Mouse (Mus musculus) gastrocnemius, postnatal 36 days (tissue): ENCODE data around the gene Dnaja4. TPM values are rescaled to one million over a fixed set of nuclear protein-coding genes. Genes with fewer than 3 reads are reported as not detected.

Experiments
- DNase-seq, 2 experiments: peaks; one replicate each; pipeline ENCODE4 v3.0.0; 2022
- intact Hi-C: fragments of 180-260 bp; cut with DNase I; formaldehyde crosslinking; loops from one replicate; pipeline ENCODE4 v1.15.1; 2025
- total RNA-seq, 2 experiments: library from RNA; stranded (reverse); gene quantifications; 2 replicates each; pipeline ENCODE4 v1.2.3; 2021

Dnaja4 gene
- total RNA-seq, 2 experiments from 2014 or later, result 52.8 to 57.2 TPM

DNA sequence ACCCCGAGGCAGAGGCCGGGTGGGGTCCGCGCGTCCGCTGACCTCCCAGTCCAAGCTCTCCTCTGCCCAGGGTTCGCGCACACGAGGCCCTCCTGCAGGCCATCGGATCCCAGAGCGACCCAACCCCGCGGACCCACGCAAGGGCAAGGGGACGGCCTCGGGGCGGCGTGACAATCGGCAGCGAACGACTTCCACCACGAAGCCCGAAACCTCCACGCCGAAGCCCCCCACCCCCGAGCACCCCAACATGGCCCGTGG is 343 bp downstream of the Dnaja4 start:
- intact Hi-C loops, result no loop called here
- no peak for DNase-seq

DNA sequence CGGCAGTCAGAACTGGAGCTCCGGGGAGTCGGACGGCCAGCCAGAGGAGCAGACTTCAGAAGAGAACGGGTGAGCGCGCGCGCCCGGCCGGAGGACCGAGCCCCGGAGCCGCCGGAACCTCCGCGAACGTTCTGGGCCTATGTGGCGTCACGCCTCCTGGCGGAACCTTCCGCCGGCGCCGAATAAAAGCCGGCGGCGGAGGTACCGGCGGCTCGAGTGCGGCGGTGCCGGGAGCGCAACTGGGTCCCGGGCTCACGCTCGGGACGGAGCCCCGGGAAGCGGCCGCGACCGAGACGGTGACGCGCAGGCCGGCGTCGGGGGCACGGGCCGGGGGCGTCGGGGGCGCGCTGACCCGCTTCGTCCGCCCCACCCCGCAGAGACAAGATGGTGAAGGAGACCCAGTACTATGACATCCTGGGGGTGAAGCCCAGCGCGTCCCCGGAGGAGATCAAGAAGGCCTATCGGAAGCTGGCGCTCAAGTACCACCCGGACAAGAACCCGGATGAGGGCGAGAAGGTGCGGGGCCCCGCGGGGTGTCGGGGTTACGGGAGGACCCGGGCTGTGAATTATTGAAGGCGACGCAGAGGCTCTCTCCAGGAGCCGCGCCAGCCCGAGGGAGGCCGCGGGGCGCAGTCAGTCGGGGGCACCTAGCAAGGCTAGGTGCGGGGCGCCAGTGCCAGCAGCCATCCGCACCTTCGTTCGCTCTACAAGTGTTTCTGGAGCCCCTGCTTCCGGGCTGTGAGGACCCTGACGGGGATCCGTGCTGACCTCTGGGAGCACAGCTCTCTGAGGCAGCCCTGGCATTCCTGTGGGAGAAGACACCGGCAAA is 886 bp downstream of the Dnaja4 start:
- intact Hi-C loops, result no loop called here
- peak; percentile 72 to 77 for DNase-seq

DNA sequence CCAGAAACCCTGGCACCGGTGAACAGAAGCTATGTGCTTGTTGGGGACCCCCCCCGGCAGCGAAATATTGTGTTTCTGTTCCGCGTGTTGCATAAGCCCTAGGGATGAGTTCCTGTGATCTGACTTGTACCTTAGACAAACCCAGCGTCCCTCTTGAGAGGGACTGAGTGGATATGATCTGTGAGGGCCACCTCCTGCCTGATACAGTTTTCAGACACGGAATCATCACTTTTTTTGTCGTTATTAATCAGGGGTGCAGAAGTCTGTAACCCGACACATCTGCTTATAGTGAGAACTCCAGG is 1.5 kb downstream of the Dnaja4 start:
- no peak for DNase-seq
- intact Hi-C loops, result no loop called here

DNA sequence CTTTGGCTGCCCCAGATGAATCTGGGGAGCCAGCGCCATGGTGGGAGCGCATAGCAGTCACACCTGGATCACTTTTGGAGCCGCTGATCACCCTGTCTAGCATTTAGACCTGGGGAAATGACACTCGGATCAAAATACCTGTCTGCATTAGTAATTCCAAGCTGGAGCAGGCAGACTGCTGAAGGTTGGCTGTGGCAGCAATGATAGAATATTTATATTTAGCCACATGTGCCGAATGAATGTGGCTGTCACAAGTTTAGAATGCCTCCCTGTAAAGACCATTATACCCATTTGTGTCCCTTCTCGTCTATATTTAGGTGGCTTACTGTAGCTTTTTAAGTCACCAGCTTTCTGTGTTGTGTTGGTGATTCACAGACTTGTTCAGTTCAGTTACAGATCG is 2.1 kb downstream of the Dnaja4 start:
- DNase-seq, result no peak
- intact Hi-C loops, result no loop called here

DNA sequence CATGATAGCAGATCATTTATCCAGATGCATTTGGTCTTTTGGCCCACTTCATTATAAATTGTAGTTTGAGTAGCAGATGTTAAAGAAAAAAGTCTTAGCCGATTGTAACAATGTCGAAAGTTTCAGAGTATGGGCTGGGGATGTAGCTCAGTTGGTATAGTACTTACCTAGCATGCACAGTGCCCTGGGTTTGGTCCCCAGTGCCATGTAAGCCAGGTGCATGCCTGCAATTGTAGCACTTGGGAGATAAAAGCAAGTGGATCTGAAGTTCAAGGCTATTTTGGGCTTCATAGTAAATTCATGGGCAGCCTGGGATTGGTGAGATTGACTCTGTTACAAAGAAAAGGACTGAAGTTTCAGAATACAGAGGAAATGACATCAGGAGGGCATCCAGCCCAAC is 3.9 kb downstream of the Dnaja4 start:
- intact Hi-C loops, result no loop called here
- DNase-seq, result no peak

DNA sequence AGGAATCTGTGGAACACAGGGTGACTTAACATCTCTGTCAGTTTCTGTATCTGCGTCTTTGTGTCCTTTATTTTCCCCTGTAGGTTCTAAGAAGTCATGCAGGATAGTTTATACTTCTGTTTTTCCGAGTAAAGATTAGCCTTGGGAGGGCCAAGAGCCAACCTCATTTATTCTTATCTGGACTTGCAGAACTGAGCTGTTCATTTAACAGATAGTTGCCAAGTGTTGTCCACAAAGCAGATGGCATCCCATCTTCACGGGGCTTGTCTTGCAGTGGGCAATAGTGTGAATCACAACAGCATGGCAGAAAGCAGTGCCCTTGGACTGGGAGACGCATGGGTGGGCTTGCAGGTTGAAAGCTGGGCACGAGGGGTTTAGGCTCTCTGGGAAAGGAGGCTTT is 5.7 kb downstream of the Dnaja4 start:
- DNase-seq, result no peak
- intact Hi-C loops, result no loop called here

DNA sequence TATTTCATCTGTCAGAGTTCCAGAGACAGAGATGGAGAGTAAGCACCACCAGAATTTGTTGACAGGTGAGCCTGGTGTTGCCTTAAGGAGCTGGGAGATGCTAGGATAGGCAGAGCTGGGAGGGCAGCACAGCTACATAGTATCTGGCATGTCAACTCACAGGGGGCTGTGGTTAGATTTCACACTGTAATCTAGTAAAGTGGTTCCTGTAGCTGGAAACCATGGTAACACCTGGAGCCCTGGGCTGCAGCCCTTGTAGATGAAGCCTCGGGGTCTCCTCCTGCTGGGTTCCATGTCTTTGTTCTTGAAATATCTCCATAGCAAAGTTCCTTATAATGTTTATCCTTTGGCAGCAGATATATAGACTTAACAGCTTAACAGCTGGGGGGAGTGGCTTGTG is 6.9 kb downstream of the Dnaja4 start:
- intact Hi-C loops, result no loop called here

DNA sequence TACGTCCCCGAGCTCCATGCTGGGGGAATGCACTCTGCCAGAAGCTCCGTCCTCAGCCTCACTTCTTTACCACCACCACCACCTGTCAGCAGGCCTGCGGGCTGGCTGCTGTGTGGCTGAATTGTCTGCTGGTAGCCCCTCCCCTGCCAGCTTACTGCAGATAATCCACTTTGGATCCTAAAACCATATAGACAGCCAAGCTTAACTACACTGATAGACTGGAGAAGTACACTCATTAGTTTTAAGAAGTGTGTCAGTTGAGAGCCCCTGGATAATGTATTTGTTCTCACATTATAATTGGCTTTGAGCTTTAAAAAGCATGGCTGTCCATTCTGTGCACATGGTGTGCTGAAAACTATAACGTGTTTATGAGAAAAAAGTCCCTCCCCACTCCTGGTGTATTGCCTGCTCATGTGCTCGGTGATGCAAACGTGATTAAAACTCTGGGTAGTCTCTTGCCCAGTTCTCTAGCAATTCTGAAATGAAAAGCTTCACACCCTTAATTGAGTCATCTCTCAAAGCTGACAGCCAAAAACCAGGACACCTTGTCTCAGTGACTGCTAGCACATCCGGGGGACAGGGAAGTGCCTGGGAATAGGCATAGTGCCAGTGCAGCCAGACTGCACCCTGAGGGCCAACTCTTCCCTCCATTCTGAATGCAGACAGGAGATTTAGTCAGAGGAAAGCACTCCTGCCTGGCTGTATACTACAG is 8.8 kb downstream of the Dnaja4 start:
- no peak for DNase-seq
- intact Hi-C loops, result no loop called here

More for the DNA sequence above, 6.9 kb downstream of the Dnaja4 start:
- no peak for DNase-seq

DNA sequence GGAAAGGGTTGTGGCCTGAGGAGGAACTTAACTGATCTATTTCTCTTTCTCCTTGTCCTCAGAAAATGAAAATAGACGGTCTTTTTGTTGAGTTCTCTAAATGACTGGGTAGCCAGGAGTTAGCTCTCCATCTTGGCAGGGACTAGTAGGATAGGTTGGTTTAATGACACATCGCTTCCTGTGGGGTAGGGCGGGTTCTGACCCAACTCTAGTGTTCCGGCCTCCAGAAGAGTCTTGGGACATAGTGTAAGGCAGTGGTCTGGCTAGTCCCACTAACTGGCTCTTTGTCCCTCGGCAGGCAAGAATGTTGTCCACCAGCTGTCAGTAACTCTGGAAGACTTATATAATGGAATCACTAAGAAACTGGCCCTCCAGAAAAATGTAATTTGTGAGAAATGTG is 9.4 kb downstream of the Dnaja4 start:
- DNase-seq, result no peak
- intact Hi-C loops, result no loop called here

DNA sequence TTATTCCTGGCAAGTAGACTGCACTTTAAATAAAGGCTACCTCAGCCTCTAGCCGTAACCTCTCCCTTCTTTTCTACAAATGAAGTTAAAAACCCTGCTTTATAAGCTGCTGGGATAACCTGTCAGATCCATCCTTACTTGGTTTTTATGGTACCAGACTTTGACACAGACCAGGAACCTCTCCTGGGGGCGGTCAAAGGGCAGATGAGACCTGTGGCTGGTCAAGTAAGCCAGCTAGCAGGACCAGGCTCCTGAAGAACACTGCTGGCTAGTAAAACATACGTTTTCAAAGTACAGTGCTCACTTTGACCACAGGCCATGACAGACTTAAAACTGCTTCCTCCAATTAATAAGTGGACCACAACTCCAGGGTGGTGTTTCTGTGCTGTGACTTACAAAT is 17.1 kb downstream of the Dnaja4 start:
- intact Hi-C loops, result no loop called here
- no peak for DNase-seq

DNA sequence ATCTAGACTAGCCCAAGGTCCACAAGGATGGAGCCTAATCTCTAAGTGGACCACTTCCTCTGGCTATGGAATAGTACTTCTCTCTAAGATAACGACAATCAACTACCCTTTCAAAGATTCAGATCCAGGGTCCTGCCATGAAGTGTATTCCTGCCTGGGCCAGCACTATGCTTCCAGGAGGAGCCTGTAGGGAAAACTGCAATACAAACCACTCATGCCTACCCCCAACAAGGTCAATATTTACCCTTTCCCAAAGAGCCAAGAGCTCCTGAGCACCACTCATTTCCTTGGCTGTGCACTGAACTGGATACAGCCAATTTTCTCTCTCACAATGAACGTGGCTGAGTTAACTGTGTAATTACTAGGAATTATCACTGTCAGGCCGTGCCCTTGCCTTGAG is 18.9 kb downstream of the Dnaja4 start:
- no peak for DNase-seq
- intact Hi-C loops, result no loop called here

DNA sequence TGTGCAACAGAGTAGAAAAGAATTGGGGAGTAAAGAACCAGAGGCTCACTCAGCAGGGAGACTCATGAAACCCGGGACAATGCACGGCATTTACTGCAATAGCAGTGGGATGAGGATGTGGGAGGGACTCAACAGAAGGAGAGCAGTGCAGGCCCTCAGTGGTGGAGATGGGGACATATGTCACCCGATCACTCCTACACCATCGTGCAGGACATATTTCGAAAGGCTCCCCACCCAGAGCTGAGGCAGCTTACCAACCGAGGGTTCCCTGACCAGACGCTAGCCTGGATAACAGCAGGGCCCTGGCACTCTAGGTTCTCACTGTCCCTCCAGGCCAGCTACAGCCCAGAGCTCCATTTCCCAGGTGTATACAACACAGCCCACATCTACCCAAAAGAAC is 23.5 kb downstream of the Dnaja4 start:
- intact Hi-C loops, result no loop called here
- DNase-seq, result no peak

DNA sequence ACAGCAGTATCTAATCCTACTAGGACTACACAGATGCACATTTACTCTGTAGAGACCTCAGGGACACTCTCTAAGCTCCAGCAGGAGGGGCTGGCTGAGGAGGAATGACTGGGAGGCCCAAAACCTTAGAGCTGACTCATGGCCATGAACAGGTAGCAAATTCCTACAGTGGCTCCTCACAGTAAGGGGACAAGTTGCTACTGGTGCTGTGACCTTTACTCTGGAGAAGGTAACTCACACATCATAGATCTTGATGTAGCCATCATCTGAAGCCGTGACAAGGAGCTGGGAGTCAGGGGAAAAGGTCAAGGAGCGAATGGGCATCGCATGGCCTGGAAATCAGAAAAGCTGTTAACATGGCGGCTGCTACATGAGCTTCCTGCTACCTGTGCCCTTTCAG is 23.9 kb downstream of the Dnaja4 start:
- intact Hi-C loops, result no loop called here
- no peak for DNase-seq

DNA sequence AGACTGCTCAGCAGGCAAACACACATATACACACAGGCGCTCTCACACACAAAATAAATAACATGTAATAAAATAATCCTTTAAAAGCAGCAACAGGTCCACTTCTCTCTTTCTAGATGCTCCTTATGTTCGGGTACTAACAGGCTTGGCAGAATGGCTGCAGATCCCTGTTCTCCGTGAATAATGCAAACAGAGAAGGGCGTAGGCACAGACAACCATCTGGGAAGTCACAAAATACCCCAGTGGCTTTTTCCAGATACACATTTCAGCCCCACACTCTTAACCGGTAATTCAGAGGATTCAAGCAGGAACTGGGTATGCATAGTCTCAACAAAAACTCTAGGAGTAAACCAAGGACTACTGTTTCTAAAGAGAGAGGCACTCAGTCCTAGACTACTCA is 27.6 kb downstream of the Dnaja4 start:
- no peak for DNase-seq
- intact Hi-C loops, result no loop called here

DNA sequence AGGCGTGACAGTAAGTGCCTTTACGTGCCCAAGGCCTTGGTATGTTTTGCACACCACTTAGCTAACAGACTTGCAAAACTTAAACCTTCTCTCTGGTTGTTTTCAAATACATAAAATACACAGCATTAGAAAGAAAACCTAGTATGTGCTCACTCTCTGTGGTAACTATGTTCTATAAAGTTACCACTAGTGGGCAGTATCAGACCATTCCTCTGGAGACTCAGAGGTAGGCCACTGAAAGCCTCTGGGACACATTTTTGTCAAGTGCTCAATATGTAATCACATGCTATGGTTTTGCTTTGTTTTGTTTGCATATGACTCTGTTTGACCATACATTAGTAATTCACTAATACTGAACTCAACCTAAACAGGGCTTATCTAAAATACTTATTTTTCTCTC is 33.4 kb downstream of the Dnaja4 start:
- intact Hi-C loops, result no loop called here
- no peak for DNase-seq

DNA sequence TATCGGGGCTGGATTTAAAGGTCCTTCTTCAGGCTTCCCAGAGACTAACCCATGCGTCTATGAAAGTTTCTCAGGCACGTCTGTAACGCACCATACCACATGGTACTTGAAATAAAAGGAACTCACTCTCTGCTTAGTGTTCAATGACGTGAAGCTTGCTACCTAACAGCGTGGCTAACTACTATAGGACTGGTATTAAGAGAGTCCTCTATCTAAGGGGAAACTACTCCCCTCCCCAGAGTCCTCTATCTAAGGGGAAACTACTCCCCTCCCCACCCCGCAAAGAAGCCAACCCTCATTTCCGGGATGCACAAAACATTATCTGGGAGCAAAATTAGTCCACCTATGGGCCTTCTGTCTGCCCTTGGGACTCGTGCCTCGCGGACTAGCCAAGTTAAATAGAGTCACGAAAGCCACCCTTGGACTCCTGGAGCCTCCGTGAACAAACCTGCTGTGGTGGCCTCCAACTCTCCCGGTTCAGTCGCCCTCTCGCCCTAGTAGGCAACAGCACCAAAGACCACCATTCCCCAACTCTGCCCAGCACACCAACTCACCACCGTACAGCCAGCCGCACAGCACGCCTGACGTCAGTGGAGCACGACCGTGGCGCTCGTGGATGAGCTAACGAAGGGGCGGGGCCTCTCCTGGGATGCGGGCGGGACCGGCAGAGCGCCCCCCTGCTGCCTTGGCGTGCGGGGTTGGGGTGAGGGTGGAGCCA is 35.4 kb downstream of the Dnaja4 start, which contains the start of gene Wdr61:
TSS of gene Wdr61 (minus strand) at position 599 of the 718 bp plus-strand sequence.
- peak; percentile 96 to 97 for DNase-seq
- intact Hi-C loops, result no loop called here

DNA sequence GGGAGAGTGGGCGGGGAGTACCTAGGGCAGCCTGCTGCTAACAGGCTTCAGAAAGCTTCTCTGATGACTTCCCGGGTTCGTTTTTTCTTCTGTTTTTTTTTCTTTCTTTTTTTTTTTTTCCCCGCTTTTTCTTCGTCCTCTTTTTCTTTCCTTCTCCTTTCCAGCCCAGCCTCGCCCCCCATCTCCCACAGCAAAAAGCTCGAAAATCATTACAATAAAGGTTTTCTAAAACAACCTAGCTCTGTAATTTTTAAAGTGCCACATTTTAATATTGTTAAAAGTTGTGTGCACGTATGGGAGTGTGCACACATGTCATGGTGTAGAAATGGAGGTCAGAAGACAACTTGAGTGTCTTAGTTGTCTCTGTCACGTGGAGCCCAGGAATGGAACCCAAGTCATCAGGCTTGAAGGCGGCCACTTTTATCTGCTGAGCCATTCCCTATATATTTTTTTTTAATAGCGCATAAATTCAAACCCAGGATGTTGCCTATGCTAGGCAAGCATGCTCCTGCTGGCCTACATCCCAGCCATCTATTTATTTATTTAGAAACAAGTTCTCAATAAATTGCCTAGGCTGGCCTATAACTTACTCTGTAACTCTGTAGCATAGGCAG is 36.1 kb downstream of the Dnaja4 start:
- DNase-seq, result no peak
- intact Hi-C loops, result no loop called here

DNA sequence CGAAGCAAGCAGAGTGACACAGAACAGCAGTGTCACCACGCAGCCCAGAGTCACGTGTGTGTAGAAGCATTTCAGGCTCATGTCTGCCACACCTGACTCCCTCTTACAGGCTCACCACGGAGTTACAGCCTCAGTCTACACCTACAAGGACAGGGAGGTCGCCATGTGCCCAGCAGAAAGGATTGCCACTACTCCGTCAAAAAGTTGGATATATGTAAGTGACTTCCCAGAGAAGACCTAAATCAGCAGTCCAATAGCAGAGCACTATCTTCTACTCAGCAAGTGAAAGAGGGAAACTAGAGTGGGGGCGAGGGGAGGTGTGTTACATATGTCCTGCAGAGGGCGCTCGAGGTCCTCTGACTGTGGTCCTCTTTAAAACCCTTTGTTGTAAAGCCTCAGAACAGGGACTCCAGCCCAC is 37.6 kb downstream of the Dnaja4 start:
- DNase-seq, result peak in 1 of 2 experiments; percentile 15
- intact Hi-C loops, result no loop called here

DNA sequence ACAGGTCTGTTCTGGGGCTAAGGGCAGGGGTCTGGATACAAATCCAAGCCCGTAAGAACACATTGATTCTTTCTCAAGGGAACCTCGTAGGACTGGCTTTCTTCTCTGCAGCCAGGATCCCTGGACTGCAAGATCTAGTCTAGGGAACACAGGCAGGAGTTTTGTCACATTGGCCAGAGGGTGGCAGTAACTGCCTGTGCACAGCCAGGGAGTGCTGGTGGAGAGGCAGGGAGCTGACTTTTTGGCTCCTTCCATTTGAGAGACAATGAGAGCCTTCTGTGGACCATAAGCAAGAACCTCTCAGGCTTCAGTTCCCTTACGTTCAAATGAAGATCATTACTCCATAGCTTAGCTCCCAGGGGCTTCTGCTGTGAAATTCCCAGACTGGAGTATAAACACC is 39.7 kb downstream of the Dnaja4 start:
- intact Hi-C loops, result loop anchor here (1.0 kb wide), 1 partner anchor 83 kb away; no protein-coding TSS in a partner anchor

DNA sequence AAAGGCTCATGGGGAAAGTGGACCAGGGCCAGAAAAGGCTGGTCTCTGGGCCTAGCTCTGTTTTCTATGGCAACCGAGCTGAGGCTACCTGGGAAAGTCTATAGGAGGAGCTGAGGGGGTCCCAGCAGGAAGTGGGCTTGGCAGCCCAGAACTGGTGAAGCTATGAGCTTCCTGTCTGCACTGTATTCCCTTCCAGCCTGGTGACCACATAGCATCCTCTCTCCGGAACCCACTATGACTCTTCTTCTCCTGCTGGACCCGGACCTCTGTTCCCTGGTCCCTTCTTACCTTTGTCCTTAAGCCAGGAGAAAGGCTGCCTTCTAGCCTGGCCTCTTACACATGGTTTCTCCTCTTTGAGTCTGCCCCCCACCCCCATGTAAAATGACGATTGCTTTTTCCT is 45.2 kb downstream of the Dnaja4 start:
- intact Hi-C loops, result loop anchor here (10.0 kb wide), 1 partner anchor 371 kb away; no protein-coding TSS in a partner anchor
- DNase-seq, result no peak

More for the DNA sequence above, 39.7 kb downstream of the Dnaja4 start:
- peak in 1 of 2 experiments; percentile 30 for DNase-seq

DNA sequence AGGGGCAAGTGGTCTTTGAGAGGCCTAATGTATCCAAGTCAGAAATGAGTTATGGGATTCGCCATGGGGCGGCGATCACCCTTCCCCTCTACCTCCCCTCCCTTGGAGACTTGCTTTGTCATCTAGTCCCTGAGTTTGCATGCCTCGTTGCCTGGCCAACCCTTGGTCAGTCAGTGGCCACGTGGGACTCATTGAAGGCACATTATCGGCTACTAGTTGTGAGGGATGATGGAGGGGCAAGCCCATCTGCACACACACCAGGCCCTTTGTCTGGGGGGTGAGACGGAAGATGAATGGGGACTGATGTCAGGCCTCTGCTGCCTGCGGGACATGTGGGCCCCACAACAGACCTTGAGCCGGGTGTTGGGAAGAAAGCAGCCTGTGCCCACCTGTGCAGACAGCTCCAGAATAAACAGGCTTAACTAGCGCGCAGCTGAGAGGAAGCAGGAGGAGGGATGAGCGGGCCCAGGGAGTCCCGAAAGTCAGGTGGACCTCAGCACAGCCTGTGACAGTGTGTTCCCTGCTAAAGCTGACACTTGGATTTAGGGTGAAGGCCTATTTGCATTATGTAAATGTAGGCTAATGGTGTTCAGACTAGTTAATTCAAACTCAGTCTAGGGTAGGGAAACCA is 47.2 kb downstream of the Dnaja4 start:
- no peak for DNase-seq
- intact Hi-C loops, result loop anchor here (10.0 kb wide), 1 partner anchor 369 kb away; no protein-coding TSS in a partner anchor
